Comparison of ENCODE assay signal across 20 mouse cellular contexts in the genomic region with DNA sequence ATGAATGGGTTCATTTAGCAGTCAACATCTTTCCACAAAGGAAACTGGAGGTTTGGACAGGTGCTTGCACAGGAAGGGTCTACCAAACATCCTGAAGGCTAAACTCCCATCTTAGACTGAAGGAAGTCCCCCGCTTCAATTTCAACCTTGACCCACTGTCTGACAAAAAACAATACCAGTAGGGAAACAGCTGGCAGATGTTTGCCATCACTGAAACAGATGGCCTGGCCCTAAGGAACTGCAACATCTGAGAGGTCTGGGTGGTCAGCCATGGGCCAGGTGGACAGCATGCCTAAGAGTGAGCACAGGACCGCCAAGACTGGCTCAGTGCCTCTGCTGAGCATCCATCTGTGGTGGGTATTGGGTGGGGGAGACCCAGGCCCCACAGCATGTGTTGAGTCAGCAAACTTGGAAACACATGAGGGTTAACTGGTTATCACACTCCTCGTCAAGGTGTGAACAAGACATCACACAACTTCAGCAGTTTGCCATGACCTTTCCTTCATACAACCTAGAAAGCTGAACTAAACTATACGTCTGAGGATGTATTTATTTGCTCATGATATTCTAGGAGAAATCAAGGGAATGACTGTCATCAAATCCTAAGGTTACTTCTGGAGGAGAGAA. TPM values are rescaled to one million over a fixed set of nuclear protein-coding genes. Genes with fewer than 3 reads are reported as not detected.
DNase-seq lines count a peak whose midpoint lies in the region; ATAC-seq lines count a peak whose summit lies in the region.
"Had no signal": no experiment of that assay in that cellular context is flagged by ENCODE, and none has a peak within 500 bp of the region (broad histone marks: within the 10 kb centered on the region; RNA-seq: fewer than 3 reads in every experiment).

No protein-coding gene starts in this region.

- no peaks in the 10 kb centered on the region for H3K4me1 ChIP-seq in kidney, embryonic 15.5 days
- no peaks in the 10 kb centered on the region for H3K4me1 ChIP-seq in midbrain, embryonic 12.5 days
- H3K4me1 ChIP-seq in midbrain, embryonic 10.5 days, result no peaks in the 10 kb centered on the region
- no peaks in the 10 kb centered on the region for H3K4me1 ChIP-seq in embryonic facial prominence, embryonic 14.5 days (ENCODE audit: control insufficient read depth, insufficient read depth, low read length)
- H3K4me1 ChIP-seq: embryonic facial prominence, embryonic 12.5 days; neural tube, embryonic 13.5 days had no signal

- no peak overlapping the region for H3K4me2 ChIP-seq in kidney, embryonic 15.5 days
- no peak overlapping the region for H3K4me2 ChIP-seq in midbrain, embryonic 12.5 days (replicated peaks)
- no peak overlapping the region for H3K4me2 ChIP-seq in embryonic facial prominence, embryonic 14.5 days (ENCODE audit: low read depth, low read length)
- H3K4me2 ChIP-seq: embryonic facial prominence, embryonic 12.5 days; liver, embryonic 13.5 days; neural tube, embryonic 13.5 days had no signal

- ATAC-seq in kidney, embryonic 15.5 days (replicated peaks; ENCODE audit: low FRiP score), result peak; percentile 58; the same call in 1 of the 2 replicates
- 0 out of 2 replicates have a peak, but pooled peaks have one; percentile 47 for ATAC-seq in midbrain, embryonic 12.5 days (ENCODE audit: low FRiP score, low read depth)
- ATAC-seq in embryonic facial prominence, embryonic 14.5 days (ENCODE audit: low read depth), result no peak; the same call in 1 of the 2 replicates

- H3K9me3 ChIP-seq in kidney, embryonic 15.5 days (replicated peaks), result no peaks in the 10 kb centered on the region
- H3K9me3 ChIP-seq in midbrain, embryonic 12.5 days, result no peaks in the 10 kb centered on the region
- no peaks in the 10 kb centered on the region for H3K9me3 ChIP-seq in midbrain, embryonic 10.5 days (replicated peaks)
- no peaks in the 10 kb centered on the region for H3K9me3 ChIP-seq in embryonic facial prominence, embryonic 14.5 days (ENCODE audit: control insufficient read depth, low read length)
- H3K9me3 ChIP-seq: embryonic facial prominence, embryonic 12.5 days; G1E; liver, embryonic 13.5 days; neural tube, embryonic 13.5 days had no signal

- no peak overlapping the region for H3K27ac ChIP-seq in kidney, embryonic 15.5 days
- H3K27ac ChIP-seq in midbrain, embryonic 12.5 days (replicated peaks), result no peak overlapping the region
- no peak overlapping the region for H3K27ac ChIP-seq in midbrain, embryonic 10.5 days (replicated peaks)
- no peak overlapping the region for H3K27ac ChIP-seq in embryonic facial prominence, embryonic 14.5 days (replicated peaks; ENCODE audit: low read depth, low read length)
- H3K27ac ChIP-seq: embryonic facial prominence, embryonic 12.5 days; liver, embryonic 13.5 days; neural tube, embryonic 13.5 days; stomach, postnatal 0 days had no signal

- peaks cover 33% of the 10 kb centered on the region for H3K36me3 ChIP-seq in kidney, embryonic 15.5 days
- H3K36me3 ChIP-seq in midbrain, embryonic 12.5 days, result peaks cover 29% of the 10 kb centered on the region
- H3K36me3 ChIP-seq in midbrain, embryonic 10.5 days, result peaks cover 36% of the 10 kb centered on the region
- H3K36me3 ChIP-seq in embryonic facial prominence, embryonic 14.5 days (ENCODE audit: control insufficient read depth, insufficient read depth, low read length), result peaks cover 26% of the 10 kb centered on the region
- H3K36me3 ChIP-seq in splenic B cell, adult 2 months (ENCODE audit: control insufficient read depth, insufficient read depth, low read length, poor library complexity, severe bottlenecking), result peaks cover 20% of the 10 kb centered on the region

- no peak for DNase-seq in kidney, adult 8-10 months
- no peak for DNase-seq in midbrain, embryonic 10.5 days (ENCODE audit: low spot score)
- peak; percentile 9 for DNase-seq in embryonic facial prominence, embryonic 14.5 days (ENCODE audit: low spot score)
- DNase-seq in splenic B cell, adult 2 months (ENCODE audit: low read depth, low spot score), result peak; percentile 3
- no peak for DNase-seq in thymus, adult 18-20 months
- DNase-seq: cerebellum, postnatal 10 days; kidney, adult 9 months; layer of hippocampus, postnatal 36 days; left cerebral cortex, postnatal 4 days; liver, embryonic 13.5 days; lung, postnatal 4 days; midbrain, embryonic 14.5 days; right cerebral cortex, postnatal 14 days; thymus, postnatal 25 days had no signal

- no peak overlapping the region for H3K4me3 ChIP-seq in kidney, embryonic 15.5 days (replicated peaks)
- H3K4me3 ChIP-seq in midbrain, embryonic 12.5 days, result no peak overlapping the region
- H3K4me3 ChIP-seq in midbrain, embryonic 10.5 days, result no peak overlapping the region
- no peak overlapping the region for H3K4me3 ChIP-seq in embryonic facial prominence, embryonic 14.5 days (ENCODE audit: low read depth, low read length)
- H3K4me3 ChIP-seq: embryonic facial prominence, embryonic 12.5 days; liver, embryonic 13.5 days; neural tube, embryonic 13.5 days had no signal

- whole genome bisulfite sequencing in kidney, embryonic 15.5 days, result 58% methylated on average over 4 of the region's 4 CpGs
- 89% methylated on average over 4 of the region's 4 CpGs for WGBS in midbrain, embryonic 12.5 days
- 87% methylated on average over 4 of the region's 4 CpGs for WGBS in midbrain, embryonic 10.5 days
- 64% methylated on average over 4 of the region's 4 CpGs for WGBS in embryonic facial prominence, embryonic 14.5 days

- H3K9ac ChIP-seq in kidney, embryonic 15.5 days, result no peak overlapping the region
- no peak overlapping the region for H3K9ac ChIP-seq in midbrain, embryonic 12.5 days (replicated peaks)
- no peak overlapping the region for H3K9ac ChIP-seq in embryonic facial prominence, embryonic 14.5 days (ENCODE audit: low read depth, low read length)
- H3K9ac ChIP-seq: embryonic facial prominence, embryonic 12.5 days; liver, embryonic 13.5 days; neural tube, embryonic 13.5 days had no signal

- H3K27me3 ChIP-seq in kidney, embryonic 15.5 days, result no peaks in the 10 kb centered on the region
- H3K27me3 ChIP-seq in midbrain, embryonic 12.5 days, result no peaks in the 10 kb centered on the region
- H3K27me3 ChIP-seq in midbrain, embryonic 10.5 days (ENCODE audit: low read depth, poor library complexity, severe bottlenecking), result no peaks in the 10 kb centered on the region
- no peaks in the 10 kb centered on the region for H3K27me3 ChIP-seq in embryonic facial prominence, embryonic 14.5 days (replicated peaks; ENCODE audit: control insufficient read depth, insufficient read depth, low read length)
- no peaks in the 10 kb centered on the region for H3K27me3 ChIP-seq in splenic B cell, adult 2 months (ENCODE audit: control insufficient read depth, insufficient read depth, low read length, poor library complexity, severe bottlenecking)
- H3K27me3 ChIP-seq: embryonic facial prominence, embryonic 12.5 days; liver, embryonic 13.5 days; neural tube, embryonic 13.5 days had no signal

RNA-seq across cellular contexts. Expression of gene Pitrm1, which starts 35.7 kb away (rescaled TPM):
- polyA plus RNA-seq in kidney, embryonic 15.5 days (2015; fragmentation: Nextera tagmentation; extraction: Ambion mirVana), result 103 and 105 TPM in 2 replicates
- polyA plus RNA-seq in midbrain, embryonic 12.5 days (2016; fragmentation: Nextera tagmentation; extraction: Ambion mirVana), result 74.1 and 74.5 TPM in 2 replicates
- 101 and 104 TPM in 2 replicates for polyA plus RNA-seq in midbrain, embryonic 10.5 days (2016; fragmentation: Nextera tagmentation; extraction: Ambion mirVana)
- 85.3 and 99.9 TPM in 2 replicates for polyA plus RNA-seq in embryonic facial prominence, embryonic 14.5 days (2014; fragmentation: Nextera tagmentation; extraction: Ambion mirVana)

Comparison
In these comparisons a context has a peak if more than half of its experiments do, and no peak if none do; other contexts are left out.
1. DNase-seq: peak in embryonic facial prominence, embryonic 14.5 days (single experiment) and splenic B cell, adult 2 months (single experiment); none in kidney, adult 8-10 months (0 of 2), midbrain, embryonic 10.5 days (single experiment) and thymus, adult 18-20 months (0 of 2).